Mouse (Mus musculus): Measurements from ENCODE around the gene Ramp1. TPM values are rescaled to one million over a fixed set of nuclear protein-coding genes. Genes with fewer than 3 reads are reported as not detected.
A peak's percentile ranks its signal among the peaks of the same experiment; 100 is the strongest.

The Ramp1 gene
- 10 to 100 TPM in 1 of 2 experiments, 1 to 10 TPM in 1; 6.4 to 11.0 TPM for total RNA-seq (2021)

DNA sequence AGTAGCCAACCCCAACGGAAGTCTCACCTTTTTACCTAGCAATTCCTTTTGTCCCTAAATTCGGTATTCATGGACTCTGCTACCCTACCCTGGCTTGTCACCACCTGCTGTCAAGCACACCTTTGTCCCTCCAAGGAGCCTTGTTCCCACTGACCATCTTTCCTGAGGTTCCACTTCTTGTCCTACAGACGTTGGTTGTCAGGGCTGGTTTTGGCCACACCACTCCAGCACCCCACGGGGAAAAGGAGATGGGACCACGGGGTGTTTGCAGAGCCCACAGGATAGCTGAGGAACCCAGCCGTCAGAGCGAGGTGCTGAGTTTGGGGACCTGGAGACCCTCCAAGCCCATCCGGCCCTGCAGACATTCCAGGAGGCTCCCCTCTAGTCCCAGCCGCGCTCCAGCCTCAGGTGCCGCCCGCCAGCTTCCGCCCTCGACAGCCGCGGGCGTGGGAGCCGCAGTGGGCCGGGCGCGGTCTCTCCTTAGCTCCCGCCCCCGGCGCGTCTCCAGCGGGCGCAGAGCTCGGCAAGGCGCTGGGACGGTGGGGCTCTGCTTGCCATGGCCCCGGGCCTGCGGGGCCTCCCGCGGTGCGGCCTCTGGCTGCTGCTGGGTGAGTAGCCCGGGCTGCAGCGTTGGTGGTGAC, at the start of gene Ramp1:
Gene Ramp1, plus strand, starts transcription at position 290 of the 641 bp plus-strand sequence.
- intact Hi-C loops (cut with DNase I), result loop anchor here (1.0 to 5.0 kb wide), 3 partner anchors 32 to 207 kb away; no protein-coding TSS in a partner anchor
- peak; percentile 46 to 53 for DNase-seq

DNA sequence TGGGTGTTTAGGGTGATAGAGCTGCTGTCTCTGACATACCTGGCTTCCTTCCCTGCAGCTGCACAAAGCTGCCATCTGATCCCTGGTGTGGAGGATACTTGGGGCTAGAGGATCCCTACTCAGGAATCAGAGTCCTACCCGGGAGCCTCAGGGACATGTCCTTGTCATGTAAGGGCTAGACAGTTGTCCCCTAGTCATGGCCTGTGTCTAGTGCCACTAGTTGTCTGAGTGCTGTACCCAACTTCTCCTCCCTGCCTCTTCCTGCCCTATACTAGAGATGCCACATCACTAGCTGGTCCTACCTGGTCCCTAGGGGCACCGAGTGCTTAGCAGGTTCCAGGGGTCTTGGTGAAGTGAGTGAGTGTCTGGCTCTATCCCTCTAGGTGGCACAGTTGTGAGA, 42.6 kb upstream of the Ramp1 start:
- no peak for DNase-seq
- intact Hi-C loops (cut with DNase I), result no loop called here

GRCm38 (mm10) chr1:91144813-91145212, 34.8 kb upstream of the Ramp1 start, which contains the start of gene Rbm44:
Gene Rbm44 (plus strand): TSS chr1:91145089.
- DNase-seq, result no peak
- intact Hi-C loops (cut with DNase I), result no loop called here

- intact Hi-C loops (cut with DNase I), result no loop called here
These were observed 28.1 kb upstream of the Ramp1 start for GRCm38 (mm10) chr1:91151509-91151908.

DNA sequence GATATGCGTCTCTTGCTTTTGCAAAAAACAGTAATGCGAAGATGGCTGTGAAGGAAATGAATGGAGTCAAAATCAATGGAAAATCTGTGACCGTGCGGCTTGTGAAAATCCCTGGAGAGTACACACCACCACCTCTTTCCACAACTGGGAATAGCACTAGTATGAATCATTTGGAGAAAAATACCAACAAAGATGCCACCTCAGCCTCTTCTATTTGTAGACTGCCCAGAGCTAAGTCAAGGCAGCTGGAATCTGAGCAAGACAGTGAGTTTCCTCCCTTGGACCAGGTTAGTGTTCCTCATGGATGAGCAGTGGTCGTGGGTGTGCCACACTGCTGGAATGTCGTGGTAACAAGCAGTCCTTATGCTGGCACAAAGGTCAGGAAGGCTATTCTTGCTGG, 12.8 kb upstream of the Ramp1 start:
- no peak for DNase-seq
- intact Hi-C loops (cut with DNase I), result no loop called here

More at GRCm38 (mm10) chr1:91151509-91151908, 28.1 kb upstream of the Ramp1 start:
- DNase-seq, result no peak

DNA sequence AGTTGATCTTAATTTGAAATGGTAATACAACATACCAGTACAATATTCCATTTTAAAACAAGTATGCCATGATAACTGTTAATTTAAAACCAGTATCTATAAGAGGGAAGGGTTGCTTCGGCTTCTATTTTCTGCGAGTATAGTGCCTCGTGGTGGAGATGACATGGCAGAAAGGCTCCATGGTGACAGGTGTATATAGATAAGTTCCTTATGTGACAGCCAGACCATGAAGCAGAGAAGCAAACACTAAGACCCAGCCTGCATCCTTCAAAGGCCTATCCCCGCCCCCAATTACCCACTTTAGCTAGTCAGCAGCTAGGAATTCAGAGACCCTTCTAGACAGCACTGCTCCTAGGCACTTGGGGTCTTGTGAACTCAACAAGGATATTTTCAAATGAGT, 10.5 kb upstream of the Ramp1 start:
- DNase-seq, result no peak
- intact Hi-C loops (cut with DNase I), result no loop called here

DNA sequence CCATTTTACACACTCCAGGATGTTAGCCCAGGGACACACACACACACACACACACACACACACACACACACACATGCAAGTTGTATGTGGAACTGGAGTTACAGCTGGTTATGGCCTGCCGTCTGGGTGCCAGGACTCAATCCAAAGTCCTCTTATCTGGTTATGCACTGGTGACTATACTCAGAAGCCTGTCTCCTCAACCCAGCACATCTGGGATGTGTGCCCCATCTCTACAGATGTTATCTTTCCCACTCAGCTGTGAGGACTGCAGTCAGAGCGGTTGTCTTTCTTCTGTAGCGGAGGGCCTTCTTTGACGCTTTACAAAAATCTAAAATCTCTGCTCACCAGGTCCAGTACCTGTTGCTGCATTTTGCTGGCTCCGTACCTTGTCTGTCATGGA, 4.8 kb upstream of the Ramp1 start:
- intact Hi-C loops (cut with DNase I), result loop anchor here (5.0 kb wide), 2 partner anchors 202 to 1468 kb away; partner anchors contain the start of gene Cops9
- no peak for DNase-seq

- DNase-seq, result no peak
- intact Hi-C loops (cut with DNase I), result loop anchor here (5.0 kb wide), 1 partner anchor 204 kb away; no protein-coding TSS in a partner anchor
These were observed 3.6 kb upstream of the Ramp1 start for GRCm38 (mm10) chr1:91176026-91176425.

GRCm38 (mm10) chr1:91176871-91177270, 2.8 kb upstream of the Ramp1 start:
- intact Hi-C loops (cut with DNase I), result loop anchor here (5.0 kb wide), 1 partner anchor 205 kb away; no protein-coding TSS in a partner anchor
- peak in 1 of 2 experiments; percentile 15 for DNase-seq

DNA sequence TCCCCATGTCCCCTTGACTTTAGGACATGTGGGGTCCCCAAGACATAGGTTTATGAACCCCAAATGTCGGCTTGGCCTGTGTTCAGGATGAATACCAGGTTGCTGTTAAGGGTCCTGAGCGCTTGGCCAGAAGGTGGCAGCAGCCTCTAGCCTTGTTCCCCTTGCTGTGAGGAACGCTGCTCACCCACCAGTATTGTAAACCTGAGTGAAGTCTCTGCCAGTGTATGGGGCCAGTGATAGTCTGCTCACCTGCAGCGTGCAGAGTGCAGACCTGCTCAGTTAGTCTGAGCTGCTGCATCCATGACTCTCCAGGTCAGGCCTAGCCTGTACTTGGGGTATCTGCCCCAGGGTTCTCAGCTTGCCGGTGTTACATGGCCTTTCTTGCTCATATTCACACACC, 536 bp upstream of the Ramp1 start:
- intact Hi-C loops (cut with DNase I), result loop anchor here (1.0 to 5.0 kb wide), 3 partner anchors 32 to 207 kb away; no protein-coding TSS in a partner anchor

DNA sequence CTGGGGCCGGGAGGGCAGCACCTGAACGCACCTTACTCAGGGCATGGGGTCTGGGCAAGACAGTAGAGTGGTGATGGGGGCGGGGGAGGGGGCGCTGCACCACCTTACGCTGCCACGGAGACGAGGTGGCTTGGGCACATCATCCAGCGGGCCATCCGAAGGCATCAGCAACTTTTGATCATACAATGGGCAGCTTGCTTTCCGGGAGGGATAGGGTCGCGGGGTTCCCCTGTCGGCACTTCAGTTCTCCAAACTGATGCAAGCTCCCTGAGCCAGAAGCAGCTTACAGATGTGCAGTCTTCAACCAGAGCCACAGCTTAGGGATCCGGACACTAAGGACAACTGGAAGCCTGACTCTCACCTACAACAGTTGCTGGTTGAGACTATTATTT, 548 bp downstream of the Ramp1 start:
- intact Hi-C loops (cut with DNase I), result no loop called here
- no peak for DNase-seq

More for the DNA sequence above, 536 bp upstream of the Ramp1 start:
- DNase-seq, result peak; percentile 69 to 71

GRCm38 (mm10) chr1:91180723-91181122, 1.1 kb downstream of the Ramp1 start:
- intact Hi-C loops (cut with DNase I), result no loop called here
- peak in 1 of 2 experiments; percentile 13 for DNase-seq

DNA sequence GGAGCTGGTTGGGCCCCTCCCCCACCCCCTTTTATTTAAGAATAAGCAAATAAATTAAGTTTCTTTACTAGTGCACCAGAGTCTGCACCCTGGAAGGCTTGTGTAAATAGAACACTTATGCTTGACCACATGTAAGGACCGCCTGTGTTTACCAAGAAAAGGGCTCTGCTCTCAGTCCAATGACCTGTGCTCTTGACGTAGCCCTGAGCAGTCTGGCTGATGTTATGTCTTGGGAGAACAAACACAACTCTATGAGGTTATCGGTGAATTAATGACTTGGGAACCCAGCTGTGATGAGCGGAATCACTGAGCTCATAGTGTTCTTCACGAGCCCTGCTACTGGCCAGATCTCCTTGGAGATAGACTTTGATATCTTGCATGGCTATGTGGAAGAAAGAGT, 1.6 kb downstream of the Ramp1 start:
- intact Hi-C loops (cut with DNase I), result no loop called here
- DNase-seq, result no peak

GRCm38 (mm10) chr1:91181784-91182450, 2.3 kb downstream of the Ramp1 start:
- intact Hi-C loops (cut with DNase I), result no loop called here
- peak in 1 of 2 experiments; percentile 12 for DNase-seq

- DNase-seq, result no peak
- intact Hi-C loops (cut with DNase I), result no loop called here
These were observed 3.7 kb downstream of the Ramp1 start for GRCm38 (mm10) chr1:91183305-91183704.

GRCm38 (mm10) chr1:91186677-91187076, 7.1 kb downstream of the Ramp1 start:
- DNase-seq, result no peak
- intact Hi-C loops (cut with DNase I), result no loop called here

DNA sequence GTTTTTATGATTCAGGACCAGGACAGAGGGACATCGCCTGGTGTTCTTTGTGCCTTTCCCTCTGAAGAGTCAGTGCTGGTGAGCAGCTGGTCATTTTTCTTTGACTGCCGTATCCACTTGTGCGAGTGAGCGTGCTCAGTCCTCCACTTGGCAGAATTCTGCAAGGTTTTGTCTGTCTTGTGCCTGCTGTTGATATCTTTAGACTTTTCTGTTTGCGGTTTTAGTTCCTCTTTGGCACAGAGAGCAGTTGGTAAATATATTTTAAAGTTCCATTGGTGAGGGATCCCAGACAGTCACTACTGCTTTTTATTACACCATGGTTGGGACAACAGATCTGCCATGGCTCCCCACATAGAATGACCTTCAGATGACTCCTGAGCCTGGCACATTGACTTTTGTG, 7.7 kb downstream of the Ramp1 start:
- intact Hi-C loops (cut with DNase I), result no loop called here
- DNase-seq, result no peak

DNA sequence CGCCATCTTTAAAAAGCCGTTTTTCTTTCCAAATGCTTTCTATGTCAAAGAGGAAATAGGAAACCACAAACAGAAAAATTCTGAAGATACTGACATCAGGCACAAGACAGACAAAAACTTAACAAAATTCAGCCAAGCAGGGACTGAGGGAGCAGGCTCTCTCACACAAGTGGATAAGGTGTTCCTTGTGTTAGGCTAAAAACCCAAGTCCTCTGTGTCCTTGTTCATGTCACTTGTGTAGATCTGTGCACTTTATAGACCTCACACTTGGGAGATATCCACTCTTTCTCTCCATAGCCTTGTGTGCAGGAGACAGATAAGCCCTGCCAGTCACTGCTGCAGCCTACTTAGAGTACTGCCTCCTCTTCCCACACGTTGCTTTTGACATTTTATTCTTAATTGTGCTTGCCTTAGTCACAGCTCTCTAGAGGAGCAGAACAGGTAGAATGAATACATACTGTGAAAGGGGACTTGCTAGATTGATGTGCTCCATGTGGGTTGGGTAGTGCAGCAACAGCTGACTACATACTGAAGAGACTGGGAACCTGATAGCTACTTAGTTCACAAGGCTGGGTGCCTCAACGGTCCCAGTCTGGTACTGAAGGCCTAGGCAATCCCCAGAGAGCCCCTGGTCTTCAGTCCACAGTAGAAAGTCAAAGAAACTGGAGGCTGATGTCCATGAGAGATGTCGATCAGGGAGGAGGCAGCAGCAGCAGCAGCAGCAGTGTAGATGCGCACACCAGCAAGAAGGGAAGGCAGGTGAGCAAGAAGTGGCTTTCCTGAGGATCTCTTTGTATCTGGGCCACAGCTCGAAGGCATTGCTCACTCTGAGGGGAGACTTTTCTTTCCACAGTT, 8.4 kb downstream of the Ramp1 start:
- intact Hi-C loops (cut with DNase I), result no loop called here
- DNase-seq, result no peak

GRCm38 (mm10) chr1:91188851-91189460, 9.3 kb downstream of the Ramp1 start:
- intact Hi-C loops (cut with DNase I), result no loop called here

GRCm38 (mm10) chr1:91192184-91192583, 12.6 kb downstream of the Ramp1 start:
- DNase-seq, result no peak
- intact Hi-C loops (cut with DNase I), result no loop called here

More at GRCm38 (mm10) chr1:91188851-91189460, 9.3 kb downstream of the Ramp1 start:
- DNase-seq, result no peak

Data from heart, postnatal 36 days (tissue).